Mouse (Mus musculus) embryonic facial prominence, embryonic 13.5 days (tissue): ENCODE data around the gene Gm13306. TPM values are rescaled to one million over a fixed set of nuclear protein-coding genes. Genes with fewer than 3 reads are reported as not detected.
"Not testable (repeated sequence)": the region's sequence is repeated elsewhere in the genome, so short reads cannot be mapped to it uniquely, and the experiment has no call there.

Experiments used
- ATAC-seq: fragments of 200-750 bp; cut with Nextera tagmentation; 2 replicates; pipeline ENCODE4 v1.8.0; 2017; ENCODE audit warnings: low read depth; ENCODE audit not compliant: insufficient number of reproducible peaks, insufficient read depth, low FRiP score, low TSS enrichment
- H3K27ac ChIP-seq: fragments of 300-500 bp; sonication (generic); 2 replicates; pipeline ENCODE4 v1.5.1; 2015; ENCODE audit warnings: moderate library complexity, mild to moderate bottlenecking, inconsistent platforms
- H3K27me3 ChIP-seq: fragments of 300-500 bp; sonication (generic); 2 replicates; pipeline ENCODE4 v1.6.1; 2015; ENCODE audit warnings: mild to moderate bottlenecking, inconsistent platforms
- H3K36me3 ChIP-seq: fragments of 300-500 bp; sonication (generic); 2 replicates; pipeline ENCODE4 v1.6.1; 2015; ENCODE audit warnings: mild to moderate bottlenecking, inconsistent platforms
- H3K4me1 ChIP-seq: fragments of 300-500 bp; sonication (generic); 2 replicates; pipeline ENCODE4 v1.6.1; 2015; ENCODE audit warnings: inconsistent platforms
- H3K4me2 ChIP-seq: fragments of 300-500 bp; sonication (generic); 2 replicates; pipeline ENCODE4 v1.6.1; 2015; ENCODE audit warnings: moderate library complexity, mild to moderate bottlenecking, inconsistent platforms
- H3K4me3 ChIP-seq: fragments of 300-500 bp; sonication (generic); 2 replicates; pipeline ENCODE4 v1.5.1; 2015; ENCODE audit warnings: mild to moderate bottlenecking, inconsistent platforms
- H3K9ac ChIP-seq: fragments of 300-500 bp; sonication (generic); 2 replicates; pipeline ENCODE4 v1.6.1; 2015; ENCODE audit warnings: mild to moderate bottlenecking, inconsistent platforms
- H3K9me3 ChIP-seq: fragments of 300-500 bp; sonication (generic); 2 replicates; pipeline ENCODE4 v1.6.1; 2016; ENCODE audit warnings: inconsistent platforms
- WGBS: fragments of 180-500 bp; shearing (Covaris S2); methylation state at CpG from one replicate; pipeline ENCODE4 v1.1.7; 2015; ENCODE audit warnings: mixed read lengths; 5-methylcytosine and 5-hydroxymethylcytosine counted together
- polyA plus RNA-seq: library from polyadenylated mRNA; unstranded; fragments of >200 nt; fragmentation: Nextera tagmentation; extraction: Ambion mirVana; gene quantifications from 2 replicates; pipeline ENCODE4 v1.2.1, GENCODE M21; 2015

Gm13306 gene
- polyA plus RNA-seq = not detected in 2 replicates

DNA sequence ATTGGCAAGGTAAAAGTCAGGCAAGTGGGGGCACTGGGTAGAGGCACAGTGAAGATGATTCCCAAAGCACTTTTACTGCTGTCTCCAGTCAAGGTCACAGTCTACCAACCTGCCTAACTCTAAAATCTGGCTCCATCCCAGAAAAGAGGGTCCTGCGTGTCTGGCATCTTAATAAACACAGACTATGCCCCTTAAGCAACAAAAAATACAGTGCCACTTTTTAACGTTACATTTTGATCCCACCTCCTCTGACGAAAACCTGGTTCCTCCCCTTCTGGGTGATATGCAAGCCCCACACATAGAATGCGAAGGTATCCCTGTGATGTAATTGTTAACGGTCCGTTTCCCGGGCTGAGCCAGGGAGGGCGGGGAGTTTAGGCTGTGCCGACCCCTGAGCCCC lies at the start of gene Gm13306:
Gene Gm13306 (plus strand): TSS at position 301 of the 400 bp plus-strand sequence.
- not testable (repeated sequence) for H3K9me3 ChIP-seq
- no CpG with 5 or more reads among the region's 9 CpGs for WGBS

DNA sequence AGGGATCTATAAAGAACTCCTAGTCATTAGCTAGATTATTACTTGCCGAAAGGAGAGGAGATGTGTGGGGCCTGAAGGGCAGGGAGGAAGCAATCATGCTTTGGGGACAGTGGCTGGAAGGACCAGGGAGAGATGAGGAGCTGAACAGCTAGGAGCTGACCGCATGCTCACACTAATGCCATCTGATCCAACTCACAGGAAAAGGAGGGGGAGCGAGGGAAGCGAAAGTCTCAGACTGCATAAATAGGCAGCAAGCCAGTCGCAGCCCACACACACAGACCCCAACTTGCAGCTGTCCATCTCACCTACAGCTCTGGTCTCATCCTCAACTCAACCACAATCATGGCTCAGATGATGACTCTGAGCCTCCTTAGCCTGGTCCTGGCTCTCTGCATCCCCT lies 38.7 kb upstream of the Gm13306 start, which contains the start of gene Gm13304:
Gene Gm13304 (plus strand): TSS at position 301 of the 400 bp plus-strand sequence.
- H3K27ac ChIP-seq, H3K9me3 ChIP-seq, H3K4me1 ChIP-seq, H3K4me2 ChIP-seq, H3K36me3 ChIP-seq, ATAC-seq, H3K4me3 ChIP-seq, H3K27me3 ChIP-seq, H3K9ac ChIP-seq: not testable (repeated sequence)
- WGBS = no CpG with 5 or more reads among the region's 5 CpGs

More for the DNA sequence above, at the start of gene Gm13306:
- H3K27ac ChIP-seq, H3K27me3 ChIP-seq, H3K36me3 ChIP-seq, H3K4me1 ChIP-seq, H3K4me2 ChIP-seq, ATAC-seq, H3K9ac ChIP-seq, H3K4me3 ChIP-seq: not testable (repeated sequence)

DNA sequence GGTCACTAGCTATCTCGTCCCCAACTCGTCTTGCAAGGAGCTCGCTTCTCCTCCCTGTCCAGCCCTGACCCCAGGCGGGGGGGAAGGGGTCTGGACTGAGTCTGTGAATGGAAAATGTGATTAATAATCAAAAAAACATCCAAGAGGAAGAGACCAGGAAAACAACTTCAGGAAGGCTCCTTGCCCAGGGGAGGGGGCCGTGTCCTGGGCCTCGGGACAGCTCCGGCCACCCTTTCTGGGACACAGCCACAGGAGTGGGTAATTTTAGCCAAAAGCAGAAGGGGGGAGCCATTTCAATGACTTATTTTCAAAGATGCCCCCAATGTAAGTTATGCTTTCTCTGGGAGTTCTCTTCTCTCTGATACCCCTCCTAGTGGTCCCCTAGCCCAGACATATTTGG lies 15.3 kb downstream of the Gm13306 start, which contains the start of gene Gm13305:
Gene Gm13305 (minus strand): TSS at position 101 of the 400 bp plus-strand sequence.
- WGBS = no CpG with 5 or more reads among the region's 7 CpGs
- H3K4me1 ChIP-seq, H3K36me3 ChIP-seq, H3K4me2 ChIP-seq, H3K27ac ChIP-seq, H3K4me3 ChIP-seq, H3K9me3 ChIP-seq, H3K27me3 ChIP-seq, ATAC-seq, H3K9ac ChIP-seq: not testable (repeated sequence)

DNA sequence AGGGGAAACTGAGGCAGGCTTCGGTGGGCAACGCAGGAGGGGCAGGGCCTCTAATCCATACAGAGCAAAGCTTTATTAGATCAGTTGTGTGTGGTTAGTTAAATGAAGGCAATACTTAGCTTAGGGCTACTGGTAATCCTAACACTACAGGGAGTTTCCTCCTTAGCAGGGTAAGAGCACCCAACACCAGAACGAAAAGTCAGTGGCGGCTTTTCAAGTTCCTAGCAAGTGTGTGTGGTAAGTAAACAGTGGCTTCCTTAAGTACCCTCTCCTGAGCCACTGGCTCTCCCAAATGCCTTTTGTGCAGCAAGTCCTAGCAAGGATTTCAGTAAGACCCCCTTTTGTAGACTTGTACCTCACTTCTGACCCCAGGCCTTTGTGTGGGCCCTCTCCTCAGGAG lies 25.0 kb downstream of the Gm13306 start:
- H3K9ac ChIP-seq, H3K4me3 ChIP-seq, H3K27ac ChIP-seq, H3K4me2 ChIP-seq, H3K9me3 ChIP-seq, H3K36me3 ChIP-seq, H3K4me1 ChIP-seq, H3K27me3 ChIP-seq, ATAC-seq: not testable (repeated sequence)
- WGBS = no CpG with 5 or more reads among the region's 4 CpGs

DNA sequence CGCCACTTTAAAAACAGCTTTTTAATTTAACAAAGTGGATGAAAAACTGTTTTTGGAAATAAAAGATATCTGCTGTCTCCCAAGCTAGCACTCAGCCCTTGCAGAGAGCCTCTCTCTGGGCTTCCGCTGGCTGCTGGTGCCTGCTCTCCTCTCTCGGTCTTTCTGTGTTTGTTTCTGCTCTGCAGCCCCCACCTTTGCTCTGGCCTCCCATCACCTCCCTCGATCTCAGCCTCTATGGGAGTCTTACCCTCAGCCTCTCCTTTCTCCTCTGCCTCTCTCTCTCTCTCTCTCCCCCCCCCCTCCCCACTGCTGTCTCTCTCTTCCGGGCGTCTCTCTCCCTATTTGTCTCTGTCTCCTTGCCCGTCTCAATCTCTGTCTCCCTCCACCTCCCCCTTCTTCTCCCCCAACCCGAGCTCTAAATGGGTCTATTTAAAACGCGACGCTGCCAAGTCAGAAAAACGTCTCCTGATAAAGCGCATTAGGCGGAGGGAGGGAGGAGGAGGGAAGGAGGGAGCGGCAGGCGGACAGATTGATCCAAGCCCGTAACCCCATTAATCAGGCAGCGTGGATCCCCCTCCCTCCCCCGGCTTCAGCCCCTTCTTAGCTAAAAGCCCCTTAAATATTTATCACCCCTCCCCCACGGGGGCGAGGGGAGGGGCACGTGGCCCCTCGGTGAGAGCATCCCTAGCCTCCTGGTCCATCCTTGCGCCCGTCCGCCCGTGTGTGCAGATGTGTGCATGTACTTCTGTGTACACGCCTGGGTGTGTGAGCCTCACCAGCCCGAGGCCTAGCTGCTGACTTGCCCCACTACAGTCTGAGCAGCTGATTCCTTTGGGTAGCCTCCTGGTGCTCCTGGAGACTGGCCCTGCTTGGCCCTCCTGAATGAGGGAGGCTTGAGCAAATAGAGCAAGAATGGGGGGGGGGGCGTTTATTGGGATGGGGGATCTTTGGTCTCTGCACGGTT lies 30.3 kb downstream of the Gm13306 start:
- ATAC-seq, H3K4me2 ChIP-seq, H3K36me3 ChIP-seq, H3K9me3 ChIP-seq, H3K27ac ChIP-seq, H3K4me3 ChIP-seq, H3K27me3 ChIP-seq, H3K9ac ChIP-seq, H3K4me1 ChIP-seq: not testable (repeated sequence)
- WGBS = no CpG with 5 or more reads among the region's 31 CpGs

DNA sequence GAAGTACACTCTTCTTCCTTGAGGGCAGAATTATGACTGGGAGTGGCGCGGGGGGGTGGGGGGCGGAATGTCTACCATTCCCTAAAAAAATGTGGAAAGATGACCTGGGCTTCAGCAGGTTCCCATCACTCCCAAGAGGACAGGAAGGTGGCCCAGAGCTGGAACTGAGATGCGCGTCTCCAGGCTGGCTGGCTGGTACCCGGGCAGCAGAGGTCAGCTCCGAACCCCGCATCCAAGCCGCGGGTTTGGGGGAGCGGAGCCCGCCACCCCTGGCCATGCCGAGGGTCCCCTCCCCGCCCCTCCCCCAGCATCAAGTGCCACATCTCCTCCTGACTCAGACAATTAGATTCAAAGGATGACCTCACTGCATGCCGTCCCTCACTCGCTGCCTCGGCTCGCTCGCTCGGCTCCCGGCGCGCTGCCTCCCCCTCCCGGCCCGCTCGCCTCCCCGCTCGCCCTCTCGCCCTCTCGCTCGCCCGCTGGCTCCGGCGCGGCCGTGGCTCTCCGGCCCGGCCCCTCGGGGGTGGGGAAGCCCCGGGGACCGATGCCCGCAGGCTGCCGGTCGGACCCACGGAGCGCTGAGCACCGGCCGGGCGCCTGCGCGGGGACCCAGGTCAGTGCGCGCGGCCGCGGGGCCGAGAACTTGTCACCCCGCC lies 31.2 kb downstream of the Gm13306 start:
- not testable (repeated sequence) for H3K27me3 ChIP-seq, H3K9me3 ChIP-seq, H3K9ac ChIP-seq, ATAC-seq, H3K36me3 ChIP-seq, H3K27ac ChIP-seq, H3K4me3 ChIP-seq, H3K4me1 ChIP-seq, H3K4me2 ChIP-seq
- WGBS = no CpG with 5 or more reads among the region's 58 CpGs

DNA sequence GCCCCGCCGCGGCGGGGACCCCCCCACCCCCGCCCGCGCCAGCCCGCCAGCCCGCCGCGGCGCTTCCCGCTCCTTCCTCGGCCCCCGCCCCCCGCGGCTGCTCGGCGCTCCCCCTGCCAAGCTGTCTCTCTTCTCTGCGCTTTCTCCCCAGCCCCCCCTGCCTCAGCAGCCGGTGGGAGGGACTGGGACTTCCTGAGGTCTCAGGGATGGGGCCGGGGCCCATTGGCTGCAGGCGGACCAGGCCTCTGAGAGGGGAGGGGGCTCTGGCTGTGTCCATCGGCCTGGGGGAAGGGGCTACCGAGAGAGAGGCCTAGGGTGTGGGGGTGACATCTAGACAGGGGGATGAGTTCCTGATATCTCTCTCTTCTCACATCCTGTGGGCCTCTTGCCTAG lies 31.7 kb downstream of the Gm13306 start:
- H3K4me2 ChIP-seq, H3K9ac ChIP-seq, H3K4me1 ChIP-seq, H3K36me3 ChIP-seq, H3K27me3 ChIP-seq, H3K27ac ChIP-seq, H3K4me3 ChIP-seq, H3K9me3 ChIP-seq, ATAC-seq: not testable (repeated sequence)
- WGBS = no CpG with 5 or more reads among the region's 25 CpGs

Other genes starting within 250 kb of the Gm13306 start
- gene Gm21541, start 249.8 kb upstream of the Gm13306 start, polyA plus RNA-seq = 8.7 and 16.9 TPM in 2 replicates
- 3.5 and 3.8 TPM in 2 replicates for gene Gm20878, start 211.9 kb upstream of the Gm13306 start, polyA plus RNA-seq
- gene Fam205a4, start 187.4 kb upstream of the Gm13306 start, polyA plus RNA-seq = 0.37 TPM in 1 of 2 replicates, not detected in the other
- gene Gm21093, start 118.7 kb upstream of the Gm13306 start, polyA plus RNA-seq = 0.44 TPM in 1 of 2 replicates, not detected in the other
- gene Gm3893, start 62.2 kb upstream of the Gm13306 start, polyA plus RNA-seq = not detected in 2 replicates
- gene Gm13304, start 38.6 kb upstream of the Gm13306 start, polyA plus RNA-seq = not detected in 2 replicates
- 0.79 and 1.9 TPM in 2 replicates for gene Gm13305, start 15.2 kb downstream of the Gm13306 start, polyA plus RNA-seq
- gene Gm10600, start 87.2 kb downstream of the Gm13306 start, polyA plus RNA-seq = not detected in 2 replicates
- 0.92 TPM in 1 of 2 replicates, not detected in the other for gene Ccl21b, start 102.3 kb downstream of the Gm13306 start, polyA plus RNA-seq
- gene Gm21953, start 140.8 kb downstream of the Gm13306 start, polyA plus RNA-seq = not detected in 2 replicates
- 0.29 TPM in 1 of 2 replicates, not detected in the other for gene Fam205a3, start 164.9 kb downstream of the Gm13306 start, polyA plus RNA-seq